Mouse (Mus musculus) kidney, postnatal 4 days (tissue): ENCODE measurements around the gene Tra2a.

Experiments used
- DNase-seq, 2 experiments: peaks; one replicate each; pipeline ENCODE4 v3.0.0; 2021; ENCODE audit warnings: mixed read lengths in 2 of 2

The Tra2a gene

GRCm38 (mm10) chr6:49233356-49233755, 30.5 kb downstream of the Tra2a start:
- DNase-seq, result peak in 1 of 2 experiments; percentile 41

DNA sequence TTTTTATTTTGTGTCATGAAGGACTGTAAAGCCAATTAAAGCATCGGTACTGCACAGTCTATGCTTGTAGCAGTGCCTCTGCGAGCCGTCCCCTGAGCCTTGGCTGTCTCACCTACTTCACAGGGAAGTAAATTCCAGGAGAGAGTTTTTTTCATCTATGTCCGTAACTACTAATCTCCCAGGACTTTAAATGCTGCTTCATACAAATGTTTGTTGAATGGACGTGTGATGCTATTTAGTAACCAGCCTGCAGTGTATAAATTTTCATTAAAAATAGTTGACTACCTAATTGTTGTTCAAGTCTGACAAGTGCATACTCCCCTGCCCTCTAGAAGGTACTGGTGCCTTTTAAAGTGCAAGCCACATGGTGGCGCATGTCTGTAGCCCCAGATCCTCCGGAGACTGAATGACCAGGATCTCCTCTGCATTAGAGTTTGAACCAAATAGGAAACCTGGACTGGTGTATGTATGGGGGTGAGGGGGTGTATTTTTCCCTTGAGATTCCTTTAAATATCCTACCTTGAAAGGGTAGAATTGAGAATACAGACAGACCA, 35.6 kb downstream of the Tra2a start:
- DNase-seq, result peak; percentile 66 to 75

GRCm38 (mm10) chr6:49227184-49227735, 36.6 kb downstream of the Tra2a start:
- DNase-seq, result peak; percentile 66 to 69

DNA sequence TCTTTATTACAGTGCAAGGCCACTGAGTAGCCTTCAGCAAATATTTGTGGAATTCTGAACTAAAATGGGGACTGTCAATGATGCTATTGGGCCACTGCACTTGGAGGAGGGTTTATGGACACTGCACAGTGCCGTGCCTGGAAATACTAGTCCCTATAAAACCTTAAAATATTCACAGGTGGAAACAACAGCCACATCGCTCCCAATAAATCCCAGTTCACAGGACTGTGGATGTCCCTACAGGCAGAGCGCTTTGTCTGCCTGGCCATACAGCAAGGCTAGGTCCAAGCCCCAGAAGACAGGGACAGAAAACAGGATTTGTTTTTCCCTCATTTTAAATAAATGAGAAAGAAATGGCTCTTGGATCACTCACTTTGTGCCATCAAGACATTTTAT, 38.1 kb downstream of the Tra2a start:
- DNase-seq, result no peak

DNA sequence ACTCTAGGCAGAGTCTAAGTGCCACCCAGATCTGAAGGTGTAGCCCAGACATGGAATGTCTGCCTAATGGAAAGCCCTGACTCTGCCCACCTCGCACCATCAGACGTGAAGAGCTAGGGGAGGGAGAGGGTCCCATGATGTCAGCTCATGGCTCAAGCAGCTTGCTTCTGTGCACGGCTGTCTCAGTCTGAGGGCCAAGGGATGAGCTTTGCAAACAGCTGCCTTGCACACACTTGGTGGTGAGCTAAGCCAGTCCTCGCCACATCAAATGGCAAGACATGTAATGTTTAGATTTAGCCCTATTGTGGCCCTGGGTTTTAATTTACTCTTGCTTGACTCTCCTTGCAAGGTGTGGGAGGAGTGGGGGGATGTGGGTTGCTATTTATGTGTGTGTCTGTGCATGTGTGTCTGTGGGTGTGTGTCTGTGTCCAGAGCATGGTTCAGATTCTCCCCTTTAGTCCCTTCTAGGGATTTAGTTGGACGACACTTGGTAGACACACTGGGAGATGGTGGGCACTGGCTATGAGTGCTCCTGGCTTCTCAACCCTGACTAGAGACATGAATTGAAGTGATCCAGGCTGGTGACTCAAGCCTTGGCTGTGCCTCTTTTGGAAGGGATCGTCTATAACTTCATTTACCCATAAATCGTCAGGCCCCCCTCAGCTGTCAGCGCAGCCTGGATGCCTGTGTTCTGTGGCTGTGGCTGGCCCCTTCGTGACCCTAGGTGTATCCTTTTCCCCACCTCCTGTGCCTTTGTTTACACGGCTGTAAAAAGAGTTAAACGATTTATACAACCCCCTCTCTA, 38.7 kb downstream of the Tra2a start:
- DNase-seq, result no peak

DNA sequence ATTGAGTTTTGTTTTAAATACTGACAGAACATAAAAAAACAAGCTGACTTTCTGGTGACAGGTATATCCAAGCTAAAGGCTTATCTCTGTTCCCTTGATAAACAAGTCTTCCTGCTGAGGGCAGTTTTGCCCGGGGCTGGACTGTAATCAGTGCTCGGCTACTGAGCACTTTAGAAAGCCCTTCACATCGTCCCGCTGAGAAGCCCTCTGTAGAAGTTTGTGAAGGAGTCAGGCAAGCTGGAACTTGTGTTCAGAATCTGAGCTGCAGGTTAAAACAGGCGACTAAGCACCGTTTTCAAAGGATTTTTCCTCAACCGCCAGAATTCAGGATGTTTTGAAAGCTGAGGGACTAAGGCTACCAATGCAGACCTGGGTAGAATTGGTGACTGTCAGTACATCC, 41.9 kb downstream of the Tra2a start:
- DNase-seq, result peak; percentile 21 to 28

DNA sequence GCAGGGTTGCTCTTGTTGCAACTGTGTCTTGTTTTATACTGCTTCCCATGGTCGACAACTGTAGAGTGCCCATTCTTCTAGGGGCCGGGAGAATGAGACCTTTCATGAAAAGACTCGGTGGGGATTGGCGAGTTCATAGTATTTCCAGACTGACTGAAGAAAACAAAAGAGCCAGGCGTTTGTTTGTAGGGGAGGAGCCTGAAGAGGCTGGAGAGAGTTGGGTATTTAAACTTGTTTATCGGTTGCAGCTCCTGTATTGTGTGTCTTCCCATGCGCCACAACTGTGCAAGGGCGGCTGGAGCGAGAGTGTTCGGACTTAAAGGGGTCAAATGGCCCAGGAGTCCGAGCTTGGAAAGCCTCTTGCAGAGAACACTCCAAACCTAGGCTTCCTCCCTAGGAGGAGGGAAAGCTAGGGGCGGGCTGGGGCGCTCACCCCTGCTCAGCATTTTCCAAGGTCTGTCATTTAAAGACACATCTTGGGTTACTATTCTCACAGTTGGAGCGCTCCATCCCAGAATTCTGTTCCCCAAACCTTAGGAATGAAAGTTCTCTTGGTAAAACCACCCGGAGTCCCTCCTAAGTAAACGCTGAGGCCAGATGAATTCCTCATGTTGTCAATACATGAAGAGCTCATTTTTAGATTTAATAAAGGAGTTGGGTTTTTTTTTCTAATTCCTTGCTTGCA, 43.8 kb downstream of the Tra2a start:
- DNase-seq, result peak; percentile 31 to 35

DNA sequence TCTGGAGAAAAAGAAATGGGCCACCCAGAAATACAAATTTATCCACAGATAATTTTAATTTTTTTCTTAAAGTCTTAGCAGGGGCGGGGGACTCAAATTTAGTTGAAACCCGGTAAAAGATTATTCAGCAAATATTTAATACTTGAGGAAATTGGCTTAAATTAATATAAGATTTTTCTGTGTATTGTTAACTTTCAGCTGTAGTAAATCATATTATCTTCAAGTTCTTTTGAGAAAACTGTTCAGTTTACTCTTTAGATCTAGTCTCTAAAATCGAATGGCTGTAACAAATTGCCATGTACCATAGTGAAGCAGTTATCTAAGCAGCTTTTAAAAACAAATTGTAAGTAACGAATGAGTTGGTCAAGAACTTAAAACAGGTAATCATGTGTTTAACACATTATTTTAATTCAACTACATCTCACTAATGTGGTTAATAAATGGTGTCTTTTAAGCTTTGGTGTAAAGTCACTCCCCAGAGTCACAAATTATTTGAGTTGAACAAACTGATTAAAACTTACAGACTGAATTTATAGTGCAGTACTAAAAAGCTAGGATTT, 44.8 kb downstream of the Tra2a start:
- no peak for DNase-seq

GRCm38 (mm10) chr6:49218275-49218802, 45.5 kb downstream of the Tra2a start:
- DNase-seq, result no peak

DNA sequence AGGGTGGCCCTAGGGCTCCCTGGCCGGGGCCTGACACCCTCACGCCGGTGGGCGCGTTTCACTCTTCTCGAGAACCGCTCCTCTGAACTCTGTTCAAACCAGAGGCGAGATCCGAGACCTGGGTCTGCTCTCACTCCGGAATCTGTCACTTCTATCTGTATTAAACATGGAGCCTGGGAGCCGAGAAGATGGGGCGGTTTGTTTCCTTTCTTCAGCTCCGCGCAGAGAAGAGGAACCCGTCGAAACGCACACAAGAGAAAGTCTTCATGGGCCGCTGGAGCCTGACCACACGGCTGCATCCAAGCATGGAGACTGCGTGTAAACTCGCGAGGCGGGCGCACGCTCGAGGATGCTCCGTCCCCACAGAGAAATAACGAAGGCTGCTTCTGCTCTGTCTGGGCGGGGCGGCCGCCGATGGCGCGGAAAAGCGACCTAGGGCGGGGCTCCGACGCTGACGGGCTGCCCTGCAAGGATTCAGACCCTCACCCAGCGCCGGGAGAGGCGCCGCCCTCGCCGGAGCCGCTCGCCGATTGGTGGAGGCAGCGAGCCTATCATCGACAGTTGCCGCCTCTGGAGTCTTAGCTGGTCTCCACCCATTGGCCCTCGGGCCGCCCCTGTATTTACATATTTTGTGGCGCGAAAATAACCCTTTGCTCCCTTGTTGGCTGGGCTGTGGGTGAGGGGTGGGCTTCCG, 46.1 kb downstream of the Tra2a start:
- DNase-seq, result peak; percentile 91 to 95

DNA sequence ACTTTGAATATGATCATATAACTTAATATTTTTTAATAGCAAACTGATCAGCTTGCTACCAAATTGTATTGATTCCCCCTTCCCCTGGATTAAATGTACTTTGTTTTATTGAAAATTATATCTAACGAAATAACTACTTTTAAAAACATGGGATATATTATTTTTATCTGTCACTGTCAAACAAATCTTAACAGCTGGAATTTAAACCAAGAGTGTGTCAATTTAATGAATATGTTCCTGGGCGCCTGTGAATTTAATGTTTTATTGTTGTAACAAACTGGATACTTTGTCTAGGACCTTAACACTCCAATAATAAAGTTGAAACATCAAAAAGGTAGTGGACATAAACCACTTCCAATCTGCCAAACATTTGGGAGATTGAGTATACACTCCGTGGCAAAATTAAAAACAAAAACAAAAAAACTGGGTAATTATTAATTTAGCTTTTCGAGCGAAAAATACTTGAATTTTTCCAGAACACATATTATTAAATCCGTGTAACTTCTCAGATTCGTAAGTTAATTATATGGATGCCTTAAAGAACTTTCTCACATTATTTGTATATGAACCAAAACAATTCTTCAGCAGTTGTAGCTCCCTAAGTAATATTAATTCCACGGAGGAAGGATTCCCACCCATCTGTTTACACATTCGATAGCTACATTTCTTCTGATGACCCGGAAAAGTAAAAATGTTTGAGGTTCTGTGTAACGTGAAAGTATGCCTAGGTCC, 46.9 kb downstream of the Tra2a start:
- DNase-seq, result no peak

DNA sequence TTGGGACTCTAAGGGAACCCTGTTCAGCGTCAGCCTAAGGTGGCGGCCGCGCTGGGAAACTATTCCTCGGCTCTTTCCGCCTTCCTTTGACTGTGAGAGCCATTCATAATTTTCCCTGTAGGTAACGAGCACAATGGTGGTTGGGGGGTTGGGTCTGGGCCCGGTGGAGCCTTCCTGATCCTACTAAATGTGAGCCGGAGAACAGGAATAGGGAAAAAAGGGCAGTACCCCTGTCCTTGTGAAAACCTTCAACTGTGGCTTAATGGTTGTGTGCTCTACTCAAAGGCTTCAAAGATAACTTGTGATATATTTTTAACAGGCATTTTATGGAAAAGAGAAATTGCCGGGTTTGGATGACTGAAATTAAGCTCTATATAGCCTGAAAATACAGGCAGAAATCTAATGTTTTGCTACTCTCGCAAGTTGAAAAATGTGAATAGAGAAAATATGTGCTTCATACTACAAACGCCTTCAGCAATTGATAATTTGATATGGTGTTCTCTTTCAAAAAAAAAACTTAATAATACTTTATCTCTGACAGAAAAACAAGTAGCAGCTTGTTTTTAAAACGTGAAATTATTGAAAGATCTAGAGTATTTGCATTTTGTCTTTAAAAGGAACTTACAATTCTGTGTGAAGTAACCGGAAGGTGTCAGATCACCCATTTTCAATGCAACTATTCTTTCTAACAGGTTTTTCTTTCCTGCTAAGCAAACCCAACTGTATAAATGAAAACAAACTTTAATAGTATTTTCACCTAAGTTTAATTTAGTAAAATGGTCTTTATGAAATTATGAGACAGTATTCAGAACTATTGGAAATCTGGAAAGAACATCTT, 47.9 kb downstream of the Tra2a start:
- DNase-seq, result no peak

- peak; percentile 82 to 87 for DNase-seq
These were observed 48.7 kb downstream of the Tra2a start, which contains the start of gene Igf2bp3 for GRCm38 (mm10) chr6:49214928-49215747. Gene Igf2bp3 (minus strand): TSS chr6:49214957.

- DNase-seq, result peak; percentile 61 to 71
These were observed 49.5 kb downstream of the Tra2a start for GRCm38 (mm10) chr6:49214086-49214927.

- DNase-seq, result peak; percentile 41 to 67
These were observed 50.2 kb downstream of the Tra2a start for GRCm38 (mm10) chr6:49213581-49214085.

DNA sequence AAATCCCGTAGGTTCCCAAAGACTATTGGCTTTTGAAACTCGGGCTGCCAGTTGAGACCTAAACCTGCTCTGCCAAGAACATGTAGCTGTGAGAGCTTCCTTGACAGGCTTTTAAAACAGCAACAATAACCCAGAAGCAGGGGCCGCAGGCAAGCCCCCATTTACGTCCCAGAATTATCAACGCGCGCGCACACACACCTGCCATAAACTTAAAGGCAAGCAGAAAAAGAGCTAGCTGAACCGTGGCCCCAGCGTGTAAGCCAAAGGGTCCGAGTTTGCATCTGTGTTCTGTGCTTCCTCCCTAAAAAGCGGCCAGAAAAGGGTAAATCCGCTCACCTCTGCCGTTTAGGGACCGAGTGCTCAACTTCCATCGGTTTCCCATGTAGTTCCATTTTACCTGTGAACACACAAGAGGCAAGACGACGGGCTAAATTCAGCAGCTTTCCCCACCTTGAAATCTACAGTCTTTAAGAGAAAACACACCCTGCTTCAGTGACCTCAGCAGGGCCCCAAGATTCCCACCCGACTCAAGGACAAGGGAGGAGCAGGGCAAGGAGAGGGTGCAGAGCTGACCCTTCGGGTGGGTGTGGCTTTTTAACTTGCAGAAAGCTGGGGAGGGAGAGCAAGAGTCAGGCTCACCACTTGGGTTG, 50.8 kb downstream of the Tra2a start:
- peak in 1 of 2 experiments; percentile 14 for DNase-seq

DNA sequence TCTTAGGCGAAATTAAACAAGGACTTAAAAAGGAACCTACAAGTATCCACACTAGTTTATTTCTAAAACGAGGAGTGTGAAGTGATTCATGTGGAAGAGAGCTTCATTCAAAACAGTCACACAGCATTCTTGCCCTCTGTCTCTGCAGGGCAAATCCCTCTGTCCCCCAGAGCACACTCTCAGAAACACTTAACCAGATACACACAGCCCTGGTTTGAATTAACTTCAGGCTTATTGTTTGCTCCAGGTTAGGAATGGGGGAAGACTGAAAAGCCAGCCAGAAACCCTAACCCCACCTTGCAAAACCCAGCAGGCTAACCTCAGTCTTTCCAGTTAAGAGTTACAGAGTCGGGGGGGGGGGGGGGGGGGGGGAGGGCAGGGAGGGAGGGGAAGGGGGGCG, 51.7 kb downstream of the Tra2a start:
- no peak for DNase-seq

GRCm38 (mm10) chr6:49211596-49211995, 52.2 kb downstream of the Tra2a start:
- DNase-seq, result no peak
